Mouse (Mus musculus) adrenal gland, adult 18-20 months (tissue): ENCODE measurements around the gene Sltm. TPM values are rescaled to one million over a fixed set of nuclear protein-coding genes. Genes with fewer than 3 reads are reported as not detected.
"Not testable (repeated sequence)": the region's sequence is repeated elsewhere in the genome, so short reads cannot be mapped to it uniquely, and the experiment has no call there.

Experiments
- DNase-seq, 2 experiments: peaks; one replicate each; pipeline ENCODE4 v3.0.0; 2021 to 2022; ENCODE audit warnings: low spot score in 2 of 2
- long read RNA-seq, 2 experiments: library from polyadenylated mRNA; stranded (forward); transcript quantifications; one replicate each; pipeline ENCODE4 v2.0.0; 2021
- total RNA-seq, 2 experiments: library from RNA; stranded (reverse); gene quantifications; 1 replicate in 1 of 2; 2 replicates in 1 of 2; pipeline ENCODE4 v1.2.3; 2021

The Sltm gene
- total RNA-seq = 10 to 100 TPM; 35.9 to 41.9 TPM
- long read RNA-seq, experiment 1, transcript Sltm-201 (21 exons, 3,691 nt) = major isoform, 17 of 34 reads
- long read RNA-seq, experiment 1, partial matches to known transcripts = 2 of 34 reads
- long read RNA-seq, experiment 1, other reads (novel, unspliced or antisense) = 11 of 34 reads
- long read RNA-seq, experiment 2, partial matches to known transcripts = 29 of 48 reads
- long read RNA-seq, experiment 2, other reads (novel, unspliced or antisense) = 16 of 48 reads

DNA sequence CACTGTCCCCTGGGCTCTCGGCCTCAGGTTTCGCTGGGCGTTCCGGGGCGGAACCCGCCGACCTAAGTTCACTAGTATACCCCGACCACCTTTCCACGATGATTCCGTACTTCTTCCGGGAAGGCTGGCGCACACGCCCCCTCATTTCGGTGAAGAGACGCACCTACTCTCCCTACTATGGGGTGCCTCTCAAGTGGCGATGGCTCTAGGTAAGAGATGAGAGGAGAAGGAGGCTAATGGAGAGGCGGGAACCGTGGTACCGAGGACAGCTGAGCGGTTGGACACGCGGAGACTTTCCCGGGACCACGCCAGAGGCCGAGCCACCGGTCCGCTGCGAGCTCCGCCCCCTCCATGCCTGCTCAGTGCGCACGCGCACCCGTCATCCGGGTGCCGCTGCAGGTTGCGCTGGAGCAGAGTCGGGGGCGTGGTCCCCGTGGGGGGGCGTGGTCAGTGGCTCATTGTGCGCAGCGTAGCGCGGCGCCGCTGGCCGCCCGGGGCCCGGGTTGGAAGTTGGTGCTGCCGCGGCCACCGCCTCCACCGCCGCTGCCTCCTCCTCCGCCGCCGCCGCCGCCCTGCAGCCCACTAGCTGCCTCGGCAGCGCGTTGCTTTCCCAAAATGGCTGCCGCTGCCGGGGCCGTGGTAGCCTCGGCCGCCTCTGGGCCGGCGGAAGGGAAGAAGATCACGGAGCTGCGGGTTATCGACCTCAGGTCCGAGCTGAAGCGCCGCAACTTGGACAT, at the start of gene Sltm:
Gene Sltm, plus strand, starts transcription at position 450 of the 737 bp plus-strand sequence.
- peak; percentile 100 for DNase-seq

DNA sequence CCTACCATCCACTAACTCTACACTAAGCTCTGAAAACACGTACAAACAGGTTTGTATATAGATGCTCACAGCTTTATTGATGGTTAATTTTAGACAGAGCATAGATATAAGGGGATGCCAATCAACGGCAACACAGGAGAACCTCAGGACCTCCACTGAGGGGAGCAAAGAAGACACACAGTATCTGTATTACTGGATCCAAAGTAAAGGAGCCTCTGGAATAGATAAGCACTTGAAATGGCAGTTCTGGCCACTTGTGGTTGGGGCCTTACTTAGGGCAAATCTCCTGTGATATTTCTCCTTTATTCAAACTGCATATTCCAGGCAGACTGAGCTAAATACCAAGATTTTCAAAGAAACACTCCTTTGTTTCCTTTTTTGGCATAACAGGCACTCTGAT, 49.5 kb upstream of the Sltm start:
- DNase-seq = no peak

DNA sequence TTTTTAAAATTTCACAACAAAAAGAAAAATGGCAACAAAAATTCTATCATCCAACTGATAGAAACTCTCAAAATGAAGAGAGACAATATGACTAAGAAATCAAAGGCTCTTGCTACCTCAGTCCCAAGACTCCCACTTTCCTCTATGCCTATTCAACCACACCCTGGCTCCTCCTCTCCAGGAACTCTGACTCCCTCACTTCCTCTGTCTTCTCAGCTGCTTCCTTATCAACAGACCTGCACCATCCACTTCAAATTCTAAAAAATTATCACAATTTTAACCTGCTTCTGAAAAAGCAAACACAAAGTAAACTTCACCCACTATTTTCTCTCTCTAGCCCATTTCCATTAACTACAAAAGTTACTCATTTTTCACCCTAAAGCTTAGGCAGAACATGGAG, 45.6 kb upstream of the Sltm start:
- DNase-seq = no peak

DNA sequence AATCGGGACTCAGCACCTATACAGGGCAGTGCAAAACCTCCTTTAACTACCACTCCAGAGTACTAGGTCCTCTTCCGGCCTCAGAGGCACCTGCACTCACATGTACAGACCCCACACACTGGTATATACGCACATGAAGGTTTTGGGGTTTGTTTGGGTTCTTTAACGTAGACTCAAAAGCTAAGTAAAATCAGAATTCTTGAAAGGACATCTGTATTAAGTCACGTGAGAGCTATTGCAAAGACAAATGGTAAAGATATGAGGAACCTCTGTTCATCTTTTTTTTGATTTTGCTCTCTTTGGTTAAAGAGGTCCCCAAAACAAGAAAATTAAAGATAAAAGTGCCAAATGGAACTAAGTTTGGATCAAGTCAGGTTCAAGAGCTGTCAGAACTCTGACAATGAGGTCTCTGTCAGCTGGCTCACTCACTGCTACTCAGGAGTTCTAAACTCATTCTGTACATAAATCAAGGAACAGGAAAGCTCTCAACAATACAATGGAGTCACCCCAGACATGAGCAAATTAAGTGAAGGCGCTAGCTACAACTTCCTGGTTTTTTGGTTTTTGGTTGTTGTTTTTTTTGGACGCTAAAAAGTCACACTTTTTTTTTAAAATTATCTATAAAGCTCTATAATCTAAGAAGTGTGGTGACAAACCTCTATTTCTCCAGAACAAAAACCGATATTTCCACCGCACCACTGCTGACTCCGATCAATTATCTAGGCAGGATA, 40.1 kb upstream of the Sltm start:
- no peak for DNase-seq

DNA sequence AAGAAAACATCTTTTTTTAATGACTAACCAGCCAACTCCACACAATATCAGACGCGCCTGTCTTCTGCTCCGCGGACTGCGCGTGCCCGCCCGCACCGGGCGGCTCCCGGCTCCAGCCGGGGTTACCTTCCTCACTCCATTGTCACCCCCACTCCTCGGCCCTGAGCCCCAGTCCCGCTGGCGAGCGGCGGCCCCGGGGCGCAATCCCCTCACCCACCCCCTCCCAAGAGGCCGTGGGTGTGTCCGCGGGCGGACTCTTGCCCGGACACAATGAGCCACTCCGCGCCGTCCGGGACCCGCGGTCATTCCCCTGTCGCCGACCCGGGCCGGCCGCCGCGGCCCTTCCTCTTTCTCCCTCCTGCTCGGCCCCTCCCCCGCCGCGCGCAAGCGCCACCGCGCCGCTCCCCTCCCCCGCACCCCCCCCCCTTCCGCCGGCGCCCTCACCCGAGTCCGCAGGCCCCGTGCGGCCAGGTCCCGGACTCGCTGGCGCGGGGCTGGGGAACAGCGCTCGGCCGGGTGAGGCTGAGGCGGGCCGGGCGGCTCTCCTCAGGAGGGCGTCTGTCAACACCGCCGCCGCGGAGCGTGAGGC, 39.4 kb upstream of the Sltm start:
- peak; percentile 65 to 68 for DNase-seq

DNA sequence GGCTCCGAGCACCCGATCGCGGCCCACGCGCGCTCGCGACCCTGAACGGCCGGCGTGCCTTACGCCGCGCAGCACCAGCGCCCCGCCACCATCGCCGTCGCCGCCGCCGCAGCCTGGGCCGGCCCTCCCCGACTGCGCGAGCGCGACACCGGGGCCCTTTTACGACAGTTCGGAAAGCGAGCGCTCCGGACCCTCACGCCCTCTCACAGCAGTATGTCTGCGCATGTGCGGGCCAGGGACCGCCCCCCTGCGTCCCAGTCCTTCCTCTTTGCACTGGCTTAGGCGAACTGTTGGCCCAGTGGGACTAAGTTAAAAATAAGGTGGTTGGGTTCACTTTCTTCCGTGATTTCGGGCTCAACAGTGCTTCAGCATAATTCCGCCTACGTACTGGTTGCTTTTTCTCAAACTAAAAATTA, 38.9 kb upstream of the Sltm start, which contains the start of gene Rnf111:
Gene Rnf111, minus strand, starts transcription at position 100 of the 416 bp plus-strand sequence.
- peak; percentile 96 to 97 for DNase-seq

DNA sequence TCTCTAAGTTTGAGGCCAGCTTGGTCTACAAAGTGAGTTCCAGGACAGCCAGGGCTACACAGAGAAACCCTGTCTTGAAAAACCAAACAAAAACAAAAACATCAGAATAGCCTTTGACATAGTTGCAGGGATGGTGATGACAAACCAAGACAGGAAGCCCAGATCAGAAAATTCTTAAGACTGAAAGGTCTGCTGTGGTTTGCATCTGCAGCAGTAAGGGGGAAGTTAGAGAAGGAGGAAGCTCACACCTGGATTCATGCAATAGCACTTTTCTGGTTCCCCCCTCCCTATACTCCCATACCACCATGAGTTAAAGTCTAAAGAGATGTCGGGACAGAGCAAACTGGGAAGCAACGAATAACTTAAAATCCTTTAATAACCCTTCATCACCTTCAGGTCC, 36.4 kb upstream of the Sltm start:
- no peak for DNase-seq

DNA sequence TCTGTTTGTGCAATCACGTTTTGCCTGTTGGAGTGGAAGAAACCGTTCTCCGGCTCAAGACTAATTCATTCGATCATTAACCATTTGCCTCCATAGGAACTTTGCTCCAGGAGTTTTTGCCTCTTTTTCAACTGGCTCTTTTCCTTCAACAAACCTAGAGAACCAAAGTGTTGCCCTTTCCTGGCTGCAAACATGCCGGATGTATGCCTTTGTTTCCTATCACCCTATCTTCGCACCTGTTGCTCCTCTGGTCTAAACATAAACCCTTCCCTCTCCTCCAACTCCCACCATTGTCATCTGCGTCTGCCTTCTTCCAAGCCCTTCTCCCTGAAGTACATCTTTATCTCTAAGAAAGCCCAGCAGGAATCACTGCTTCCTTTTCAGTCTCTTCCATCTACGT, 35.8 kb upstream of the Sltm start:
- no peak for DNase-seq

DNA sequence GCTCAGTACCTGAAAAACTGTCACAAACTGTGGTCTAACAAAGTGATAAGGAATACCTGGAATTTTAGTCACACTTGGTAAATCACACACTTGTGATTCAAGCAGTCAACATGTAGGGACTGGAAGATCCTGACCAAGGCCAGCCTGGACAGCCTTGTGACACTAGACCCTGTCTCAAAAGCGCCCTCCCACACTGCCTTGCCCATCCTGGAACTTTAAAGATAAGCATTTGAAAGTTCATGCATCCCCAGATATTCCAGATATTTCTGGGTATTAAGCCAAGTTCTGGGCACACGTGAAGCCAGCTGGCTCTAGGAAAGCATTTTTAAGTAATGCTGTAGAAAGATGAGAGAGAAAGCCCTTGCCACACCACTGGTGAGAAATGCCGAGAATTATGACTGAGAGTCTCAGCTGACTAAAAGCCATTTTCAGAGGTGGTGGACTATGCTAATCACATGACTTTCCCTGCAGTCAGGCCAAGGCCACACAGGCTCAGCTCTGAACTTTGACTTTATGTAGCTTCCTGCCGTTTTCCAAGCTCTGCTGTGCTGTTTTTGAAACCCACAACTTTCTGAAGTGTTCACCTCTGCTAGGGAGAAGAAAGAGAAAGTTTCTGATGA, 32.5 kb upstream of the Sltm start:
- peak in 1 of 2 experiments; percentile 21 for DNase-seq

DNA sequence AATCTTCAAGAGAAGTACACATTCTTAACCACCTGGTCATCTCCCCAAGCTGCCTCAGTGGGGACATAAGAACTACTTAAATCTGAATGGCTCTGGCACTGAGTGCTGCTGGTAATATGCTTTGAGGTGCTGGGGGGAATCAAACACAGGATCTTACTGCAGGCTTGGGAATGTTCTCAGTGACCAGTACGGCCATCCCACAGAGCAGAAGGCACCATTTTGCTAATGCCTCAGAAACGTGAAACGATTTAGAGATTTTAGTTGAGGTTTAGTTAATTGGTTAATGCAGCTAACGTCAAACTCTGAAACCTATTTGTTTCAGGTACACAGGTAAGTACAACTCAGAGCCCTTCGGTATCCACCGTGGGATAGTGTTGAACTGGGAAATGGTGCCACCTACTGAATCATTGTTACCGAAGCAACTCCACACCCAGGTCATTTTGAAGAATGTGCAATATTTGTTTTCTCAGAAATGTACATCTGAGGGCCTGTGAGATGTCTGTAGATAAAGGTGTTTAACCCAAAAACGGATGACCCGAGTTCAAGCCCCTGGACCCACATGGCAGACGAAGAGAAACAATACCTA, 31.5 kb upstream of the Sltm start:
- DNase-seq = no peak

DNA sequence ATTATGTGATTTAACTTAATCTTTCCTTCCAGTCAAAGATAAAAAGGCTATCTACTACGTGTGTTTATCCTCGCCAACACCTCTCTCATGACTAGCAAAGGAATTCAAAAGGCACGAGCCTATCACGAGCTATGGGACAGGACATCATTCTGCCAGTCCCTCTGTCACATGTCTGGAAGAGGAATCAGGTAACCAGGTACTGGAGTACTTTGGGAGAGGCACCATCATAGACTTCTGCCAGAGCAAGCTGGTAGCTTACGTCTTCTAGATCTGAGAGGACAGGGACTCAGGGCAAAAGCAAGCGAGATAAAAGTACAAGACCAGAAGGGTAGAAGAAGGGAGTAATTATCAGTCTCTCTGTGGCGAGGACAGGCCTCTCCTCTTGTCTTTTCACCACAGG, 30.9 kb upstream of the Sltm start:
- DNase-seq = no peak

DNA sequence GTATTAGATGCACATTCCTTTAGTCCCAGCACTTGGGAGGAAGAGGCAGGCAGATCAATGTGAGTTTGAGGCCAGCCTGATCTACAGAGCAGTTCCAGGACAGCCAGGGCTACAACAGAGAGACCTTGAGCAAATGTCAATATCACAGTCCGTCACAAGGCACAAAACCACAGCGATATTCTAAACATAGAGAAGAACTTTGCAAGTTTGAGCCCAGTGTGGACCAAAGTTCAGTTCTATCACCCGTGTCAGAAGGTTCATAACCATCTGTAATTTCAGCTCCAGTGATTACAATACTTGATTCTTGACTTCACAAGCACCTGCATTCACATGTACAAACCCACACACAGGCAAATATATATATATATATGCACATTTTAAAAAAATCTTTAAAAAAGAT, 21.9 kb upstream of the Sltm start:
- DNase-seq = no peak

DNA sequence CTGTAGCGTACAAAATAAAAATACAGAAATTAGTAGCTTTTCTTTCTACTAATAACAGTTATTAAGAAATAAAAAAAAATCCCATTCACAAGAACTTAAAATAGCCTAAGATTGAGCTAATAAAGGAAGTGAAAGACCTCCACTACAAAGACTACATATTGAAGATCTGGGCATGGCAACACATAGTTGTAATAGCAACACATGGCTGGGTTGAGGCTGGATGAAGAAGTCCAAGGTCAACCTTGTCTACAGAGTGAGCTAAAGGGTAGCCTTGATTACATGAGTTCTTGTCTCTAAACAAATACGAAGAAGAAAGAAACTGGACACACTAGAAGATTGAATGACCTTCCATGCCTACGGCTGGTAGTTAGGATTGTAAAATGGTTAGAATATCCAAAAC, 18.7 kb upstream of the Sltm start:
- no peak for DNase-seq

DNA sequence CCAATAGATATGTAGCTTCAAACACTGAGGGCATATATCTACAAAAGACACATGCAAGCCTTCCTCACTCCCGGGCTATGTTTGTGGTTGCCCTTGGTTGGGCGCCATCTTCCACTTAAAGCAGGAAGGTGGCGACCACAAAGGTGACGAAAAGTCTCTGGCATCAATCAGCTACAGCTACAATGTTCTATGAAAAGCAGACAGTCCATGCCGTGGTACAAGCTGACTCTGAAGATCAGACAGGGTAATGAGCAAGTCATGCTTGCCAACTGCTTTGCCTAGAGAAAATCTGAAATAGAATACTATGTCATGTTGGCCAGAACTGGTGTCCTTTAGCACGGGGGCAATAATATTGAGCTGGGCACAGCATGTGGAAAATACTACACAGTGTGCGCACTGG, 18.2 kb upstream of the Sltm start:
- no peak for DNase-seq

DNA sequence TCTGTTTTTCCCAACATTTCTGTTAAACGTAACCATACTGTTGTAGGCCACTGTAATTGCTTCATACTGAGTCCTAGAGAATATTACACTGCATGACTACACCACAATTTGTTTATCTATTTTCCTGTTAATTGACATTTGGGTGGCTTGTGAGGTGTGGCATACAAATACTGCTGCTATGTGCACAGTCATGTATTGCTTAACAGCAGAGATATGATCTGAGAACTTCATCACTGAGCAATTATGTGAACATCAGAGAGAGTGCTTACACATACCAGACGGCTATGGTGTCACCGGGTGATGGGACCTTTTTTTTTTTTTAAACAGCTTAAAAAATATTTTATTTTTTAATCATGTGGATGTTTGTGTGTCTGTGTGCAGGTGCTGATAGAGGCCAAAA, 9.2 kb upstream of the Sltm start:
- no peak for DNase-seq

DNA sequence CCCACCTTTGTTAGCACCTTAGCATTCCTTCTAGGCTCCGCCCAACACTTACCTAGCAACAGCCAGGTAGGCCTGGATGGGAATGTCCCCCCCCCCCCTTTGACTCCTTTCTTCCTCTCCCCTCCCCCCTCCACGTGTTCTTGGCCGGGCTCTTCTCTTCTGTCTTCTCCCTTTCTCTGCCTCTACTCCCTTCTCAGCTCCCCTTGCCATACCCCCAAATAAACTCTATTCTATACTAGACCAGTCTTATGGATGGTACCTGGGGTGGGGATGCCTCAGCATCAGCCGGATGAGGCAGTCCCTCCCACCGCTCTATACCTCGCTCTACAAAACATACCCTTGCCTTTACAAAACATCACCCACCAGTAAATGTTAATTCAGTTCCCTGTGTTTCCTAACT, 970 bp upstream of the Sltm start:
- DNase-seq = no peak

DNA sequence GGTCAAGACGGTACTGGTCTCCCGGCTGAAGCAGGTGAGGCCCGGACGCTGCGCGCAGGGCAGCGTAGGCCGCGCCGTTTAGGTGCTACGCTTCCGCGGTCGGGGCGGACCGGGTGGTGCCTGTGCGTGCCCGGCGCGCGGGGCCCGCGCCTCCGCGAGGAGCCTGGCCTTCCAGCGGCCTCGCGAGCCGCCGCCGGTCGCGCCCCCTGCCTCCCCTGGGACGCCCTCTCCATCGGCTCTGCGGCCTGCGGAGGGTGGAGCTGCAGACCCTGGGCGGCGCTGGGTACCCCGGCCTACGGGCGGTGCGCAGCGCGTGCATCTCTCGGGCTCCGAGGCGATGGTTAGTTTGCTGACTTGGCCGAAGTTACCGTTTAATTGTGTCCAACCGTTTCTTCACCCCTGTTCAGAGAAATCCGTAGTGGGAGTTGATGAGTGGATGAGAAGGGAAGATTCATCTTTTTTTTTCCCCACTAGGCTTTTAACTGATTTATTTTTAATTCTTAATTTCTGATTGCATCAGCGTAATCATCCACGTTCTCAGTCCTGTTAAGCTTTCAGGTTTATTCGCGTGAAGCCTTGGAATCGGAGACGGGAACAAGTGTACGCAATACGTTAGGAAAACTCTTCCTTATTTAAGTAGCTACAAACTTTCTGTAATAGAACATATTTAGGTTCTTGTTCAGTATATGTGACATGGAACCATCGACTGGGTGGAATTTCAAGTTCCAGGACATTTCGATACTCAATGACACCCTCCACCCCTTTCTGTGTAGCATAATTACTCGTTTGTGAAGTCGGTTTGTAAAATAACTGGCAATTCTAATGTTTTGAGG, 710 bp downstream of the Sltm start:
- peak in 1 of 2 experiments; percentile 68 for DNase-seq

DNA sequence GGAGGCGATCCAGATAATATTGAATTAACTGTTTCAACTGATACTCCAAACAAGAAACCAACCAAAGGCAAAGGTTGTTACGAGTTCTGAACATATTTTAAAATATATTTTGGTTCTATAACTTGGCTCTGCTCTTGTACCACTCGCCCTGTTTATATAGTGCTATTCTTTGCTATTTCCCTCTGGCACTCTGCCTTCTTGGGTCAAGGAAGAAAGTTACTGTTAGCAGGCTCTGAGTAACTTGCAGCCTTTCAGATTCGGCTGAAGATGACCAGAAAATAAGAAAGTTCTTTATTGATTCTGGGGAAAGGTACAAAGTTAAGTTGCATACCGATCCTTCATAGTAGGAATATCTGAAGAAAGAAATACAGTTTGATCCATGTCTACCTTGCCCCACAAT, 1.4 kb downstream of the Sltm start:
- no peak for DNase-seq

DNA sequence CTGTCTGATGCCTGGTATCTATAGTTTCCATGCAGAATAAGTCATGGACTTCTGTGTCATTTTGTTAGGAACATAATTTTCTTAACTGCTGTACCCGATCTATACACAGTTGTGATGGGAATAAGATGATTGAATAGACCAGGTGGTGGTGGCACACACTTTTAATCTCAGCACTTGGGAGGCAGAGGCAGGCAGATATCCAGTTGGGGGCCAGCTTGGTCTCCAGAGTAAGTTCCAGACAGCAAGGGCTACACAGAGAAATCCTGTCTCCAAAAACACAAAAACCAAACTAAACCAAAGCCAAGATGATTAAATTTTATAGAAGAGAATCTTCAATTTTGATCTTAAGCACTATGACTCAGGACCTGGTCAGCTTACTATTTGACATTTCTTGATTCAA, 2.3 kb downstream of the Sltm start:
- no peak for DNase-seq

DNA sequence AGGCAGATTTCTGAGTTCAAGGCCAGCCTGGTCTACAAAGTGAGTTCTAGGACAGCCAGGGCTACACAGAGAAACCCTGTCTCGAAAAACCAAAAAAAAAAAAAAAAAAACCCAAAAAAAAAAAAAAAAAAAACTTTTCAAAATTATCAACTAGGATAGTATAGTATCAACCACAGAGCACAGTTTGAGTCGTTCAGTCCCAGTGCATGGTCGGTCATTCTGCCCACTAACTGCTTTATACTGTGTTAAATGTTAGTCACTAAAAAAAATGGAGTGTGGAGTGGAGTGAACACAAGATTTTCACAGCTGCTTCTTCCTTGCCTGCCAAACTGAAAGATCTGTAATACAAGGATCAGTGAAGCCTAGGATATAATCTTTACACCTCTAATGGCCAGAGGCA, 4.0 kb downstream of the Sltm start:
- DNase-seq = not testable (repeated sequence)
